Mouse (Mus musculus) intestine, embryonic 14.5 days (tissue): Measurements from ENCODE around the gene Baiap2l1. TPM values are rescaled to one million over a fixed set of nuclear protein-coding genes. Genes with fewer than 3 reads are reported as not detected.
A peak's percentile ranks its signal among the peaks of the same experiment; 100 is the strongest.

Experiments used
- ATAC-seq: fragments of 200-750 bp; cut with Nextera tagmentation; replicated peaks from 2 replicates; pipeline ENCODE4 v1.8.0; 2017; ENCODE audit warnings: low read depth, moderate number of reproducible peaks, moderate TSS enrichment, moderate library complexity; ENCODE audit not compliant: low FRiP score, low TSS enrichment
- DNase-seq: peaks from one replicate; pipeline ENCODE4 v3.0.0-alpha.2; 2018; ENCODE audit warnings: low spot score
- H3K27ac ChIP-seq: fragments of 300-500 bp; sonication (generic); 2 replicates; pipeline ENCODE4 v1.5.1; 2014; ENCODE audit warnings: low read depth, mild to moderate bottlenecking, control low read depth
- H3K27me3 ChIP-seq: fragments of 300-500 bp; sonication (generic); replicated peaks from 2 replicates; pipeline ENCODE4 v1.6.1; 2014; ENCODE audit warnings: low read length, control low read depth; ENCODE audit not compliant: control insufficient read depth, insufficient read depth
- H3K36me3 ChIP-seq: fragments of 300-500 bp; sonication (generic); 2 replicates; pipeline ENCODE4 v1.6.1; 2014; ENCODE audit warnings: low read length, control low read depth; ENCODE audit not compliant: control insufficient read depth, insufficient read depth
- H3K4me1 ChIP-seq: fragments of 300-500 bp; sonication (generic); replicated peaks from 2 replicates; pipeline ENCODE4 v1.6.1; 2014; ENCODE audit warnings: low read length, control low read depth, mixed read lengths; ENCODE audit not compliant: control insufficient read depth, insufficient read depth
- H3K4me2 ChIP-seq: fragments of 300-500 bp; sonication (generic); 2 replicates; pipeline ENCODE4 v1.6.1; 2014; ENCODE audit warnings: low read length
- H3K4me3 ChIP-seq: fragments of 300-500 bp; sonication (generic); 2 replicates; pipeline ENCODE4 v1.5.1; 2014; ENCODE audit warnings: low read depth, low read length, control low read depth, mixed read lengths
- H3K9ac ChIP-seq: fragments of 300-500 bp; sonication (generic); 2 replicates; pipeline ENCODE4 v1.6.1; 2014; ENCODE audit warnings: mild to moderate bottlenecking, low read length
- H3K9me3 ChIP-seq: fragments of 300-500 bp; sonication (generic); 2 replicates; pipeline ENCODE4 v1.6.1; 2016; ENCODE audit warnings: low read length, control low read depth; ENCODE audit not compliant: control insufficient read depth
- WGBS: fragments of 180-500 bp; shearing (Covaris S2); extraction: QIAGEN DNeasy Blood & Tissue Kit; methylation state at CpG from one replicate; pipeline ENCODE4 v1.1.7; 2014; 5-methylcytosine and 5-hydroxymethylcytosine counted together
- polyA plus RNA-seq: library from polyadenylated mRNA; unstranded; fragments of >200 nt; fragmentation: Nextera tagmentation; extraction: Ambion mirVana; gene quantifications from 2 replicates; pipeline ENCODE4 v1.2.1, GENCODE M21; 2014

Baiap2l1 gene
- polyA plus RNA-seq, 1 experiment from 2014 or later, result 16.7 TPM

- H3K9me3 ChIP-seq, result peaks cover 7% of the 10 kb centered on the region; the same call in 1 of the 2 replicates
- peaks cover 15% of the 10 kb centered on the region for H3K4me1 ChIP-seq
- no peaks in the 10 kb centered on the region for H3K27me3 ChIP-seq
- WGBS, result 51% methylated on average over 10 of the region's 10 CpGs
- ATAC-seq (peak; percentile 56; the same call in 1 of the 2 replicates), DNase-seq (no peak)
- H3K9ac ChIP-seq, result no peak overlapping the region
- H3K36me3 ChIP-seq, result no peaks in the 10 kb centered on the region
- H3K27ac ChIP-seq, result no peak overlapping the region; the same call in 1 of the 2 replicates
- H3K4me2 ChIP-seq, result no peak overlapping the region
- no peak overlapping the region for H3K4me3 ChIP-seq
Observed at GRCm38 (mm10) chr5:144247906-144248585, 109.9 kb downstream of the Baiap2l1 start.

- Histone ChIP-seq H3K9me3 (peaks cover 7% of the 10 kb centered on the region; the same call in 1 of the 2 replicates), H3K27ac (no peak overlapping the region; the same call in 1 of the 2 replicates), H3K27me3 (no peaks in the 10 kb centered on the region), H3K9ac (no peak overlapping the region), H3K4me1 (peaks cover 15% of the 10 kb centered on the region), H3K4me3 (no peak overlapping the region), H3K4me2 (no peak overlapping the region), H3K36me3 (no peaks in the 10 kb centered on the region)
- 61% methylated on average over 10 of the region's 10 CpGs for whole genome bisulfite sequencing
- no peak for ATAC-seq
- DNase-seq, result no peak
Observed at GRCm38 (mm10) chr5:144247307-144247706, 110.6 kb downstream of the Baiap2l1 start.

GRCm38 (mm10) chr5:144246669-144247068 lies 111.2 kb downstream of the Baiap2l1 start:
- ATAC-seq, result no peak
- no peaks in the 10 kb centered on the region for H3K36me3 ChIP-seq
- no peak overlapping the region for H3K27ac ChIP-seq
- WGBS, result 53% methylated on average over 7 of the region's 7 CpGs
- H3K4me1 ChIP-seq, result peaks cover 15% of the 10 kb centered on the region
- no peak for DNase-seq
- H3K4me3 ChIP-seq, result no peak overlapping the region
- H3K9ac ChIP-seq, result no peak overlapping the region
- H3K9me3 ChIP-seq, result peaks cover 7% of the 10 kb centered on the region; the same call in 1 of the 2 replicates
- no peaks in the 10 kb centered on the region for H3K27me3 ChIP-seq
- H3K4me2 ChIP-seq, result no peak overlapping the region

GRCm38 (mm10) chr5:144245592-144245991 lies 112.3 kb downstream of the Baiap2l1 start:
- Histone ChIP-seq H3K4me1 (peaks cover 15% of the 10 kb centered on the region), H3K27ac (no peak overlapping the region), H3K9ac (no peak overlapping the region), H3K27me3 (no peaks in the 10 kb centered on the region), H3K4me3 (no peak overlapping the region), H3K9me3 (peaks cover 7% of the 10 kb centered on the region; the same call in 1 of the 2 replicates), H3K36me3 (no peaks in the 10 kb centered on the region), H3K4me2 (no peak overlapping the region)
- ATAC-seq, result no peak
- no peak for DNase-seq
- whole genome bisulfite sequencing, result 77% methylated on average over 2 of the region's 2 CpGs

GRCm38 (mm10) chr5:144243901-144244487 lies 113.9 kb downstream of the Baiap2l1 start, which contains the start of gene Bri3:
Gene Bri3, plus strand, starts transcription at chr5:144244437.
- H3K36me3 ChIP-seq, result no peaks in the 10 kb centered on the region
- ATAC-seq (no peak), DNase-seq (no peak)
- H3K9ac ChIP-seq, result no peak within 1 kb of the TSS
- H3K27me3 ChIP-seq, result no peaks in the 10 kb centered on the region
- H3K4me2 ChIP-seq, result no peak within 1 kb of the TSS
- H3K4me3 ChIP-seq, result no peak within 1 kb of the TSS
- H3K27ac ChIP-seq, result no peak within 1 kb of the TSS
- WGBS, result 89% methylated on average over 7 of the region's 7 CpGs
- peaks cover 15% of the 10 kb centered on the region for H3K4me1 ChIP-seq
- no peaks in the 10 kb centered on the region for H3K9me3 ChIP-seq

- H3K27ac ChIP-seq, result no peak overlapping the region
- H3K9me3 ChIP-seq, result no peaks in the 10 kb centered on the region
- DNase-seq, result no peak
- no peak overlapping the region for H3K4me2 ChIP-seq
- no peak for ATAC-seq
- 70% methylated on average over 1 of the region's 1 CpGs for WGBS
- H3K9ac ChIP-seq, result no peak overlapping the region
- H3K4me1 ChIP-seq, result no peaks in the 10 kb centered on the region
- H3K4me3 ChIP-seq, result no peak overlapping the region
- no peaks in the 10 kb centered on the region for H3K27me3 ChIP-seq
- H3K36me3 ChIP-seq, result no peaks in the 10 kb centered on the region
Observed at GRCm38 (mm10) chr5:144238969-144239368, 118.9 kb downstream of the Baiap2l1 start.

GRCm38 (mm10) chr5:144234714-144235113 lies 123.2 kb downstream of the Baiap2l1 start:
- Histone ChIP-seq H3K4me2 (no peak overlapping the region), H3K4me3 (no peak overlapping the region), H3K4me1 (no peaks in the 10 kb centered on the region), H3K9me3 (no peaks in the 10 kb centered on the region), H3K36me3 (no peaks in the 10 kb centered on the region), H3K9ac (no peak overlapping the region), H3K27me3 (no peaks in the 10 kb centered on the region), H3K27ac (no peak overlapping the region)
- no peak for ATAC-seq
- 90% methylated on average over 7 of the region's 7 CpGs for WGBS
- no peak for DNase-seq

GRCm38 (mm10) chr5:144234222-144234621 lies 123.7 kb downstream of the Baiap2l1 start:
- H3K9me3 ChIP-seq, result no peaks in the 10 kb centered on the region
- no peak overlapping the region for H3K27ac ChIP-seq
- H3K4me2 ChIP-seq, result no peak overlapping the region
- H3K27me3 ChIP-seq, result no peaks in the 10 kb centered on the region
- ATAC-seq (no peak), DNase-seq (no peak)
- no peaks in the 10 kb centered on the region for H3K36me3 ChIP-seq
- H3K4me1 ChIP-seq, result no peaks in the 10 kb centered on the region
- H3K4me3 ChIP-seq, result no peak overlapping the region
- WGBS, result 75% methylated on average over 6 of the region's 6 CpGs
- no peak overlapping the region for H3K9ac ChIP-seq
